Mouse (Mus musculus) left cerebral cortex, postnatal 14 days (tissue): ENCODE results near the gene Dars2. TPM values are rescaled to one million over a fixed set of nuclear protein-coding genes. Genes with fewer than 3 reads are reported as not detected.
"Not testable (repeated sequence)": the region's sequence is repeated elsewhere in the genome, so short reads cannot be mapped to it uniquely, and the experiment has no call there.

Experiments
- DNase-seq, 2 experiments: peaks; one replicate each; pipeline ENCODE4 v3.0.0; 2021 to 2022; ENCODE audit warnings: low spot score in 2 of 2, mixed read lengths in 1 of 2
- intact Hi-C: fragments of 180-260 bp; cut with DNase I; formaldehyde crosslinking; loops from one replicate; pipeline ENCODE4 v1.15.1; 2025
- total RNA-seq, 2 experiments: library from RNA; stranded (reverse); gene quantifications; 2 replicates each; pipeline ENCODE4 v1.2.3; 2021

Gene Dars2
- total RNA-seq, 2 experiments from 2014 or later: 22.4 to 24.0 TPM

DNA sequence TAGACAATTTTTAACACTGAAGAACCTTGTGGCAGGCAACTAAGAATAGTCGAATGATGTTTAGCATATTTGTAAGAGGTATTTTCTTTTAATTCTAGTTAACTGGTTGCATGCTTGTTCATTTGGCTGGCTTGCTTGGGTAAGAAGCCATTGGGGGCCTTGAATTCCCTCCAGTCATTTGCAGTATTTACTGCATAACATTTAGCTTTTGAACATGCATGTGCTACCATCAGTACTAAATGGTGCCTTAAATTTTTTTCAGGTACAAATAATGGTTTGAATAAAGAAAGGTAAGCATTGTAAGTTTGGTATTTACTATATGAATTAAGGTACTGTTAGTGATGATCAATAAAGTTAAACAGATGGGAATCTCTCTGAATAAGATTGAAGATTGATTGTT, 33.4 kb downstream of the Dars2 start:
- DNase-seq: no peak
- intact Hi-C loops: loop anchor here (5.0 to 10.0 kb wide), 2 partner anchors 35 to 292 kb away; partner anchors contain the start of genes Cenpl and Dars2

DNA sequence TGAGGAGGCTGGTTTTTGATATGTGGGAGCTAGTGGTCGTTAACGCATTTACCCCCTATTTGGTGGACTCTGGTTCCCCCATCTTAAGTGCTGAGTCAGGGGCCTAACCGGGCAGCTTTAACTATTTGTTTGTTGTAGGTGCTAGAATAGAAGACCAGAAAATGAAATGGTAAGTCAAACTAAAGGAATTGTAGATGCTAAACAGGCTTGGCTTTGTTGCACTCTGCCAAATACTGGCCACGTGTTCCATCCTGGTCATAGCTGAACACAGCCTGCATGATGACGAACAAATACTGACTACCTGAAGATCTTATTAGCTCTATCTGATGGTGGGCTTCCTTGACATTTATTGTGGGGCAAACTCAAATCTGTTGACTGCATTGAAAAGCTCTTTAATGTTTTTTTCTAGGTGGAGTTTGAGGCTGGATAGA, 34.0 kb downstream of the Dars2 start:
- DNase-seq: peak in 1 of 2 experiments; percentile 10
- intact Hi-C loops: loop anchor here (5.0 to 10.0 kb wide), 2 partner anchors 36 to 292 kb away; partner anchors contain the start of genes Cenpl and Dars2

- intact Hi-C loops: loop anchor here (5.0 to 10.0 kb wide), 2 partner anchors 36 to 291 kb away; partner anchors contain the start of genes Cenpl and Dars2
- DNase-seq: peak; percentile 19 to 21
Measured at GRCm38 (mm10) chr1:161035786-161036404, 34.6 kb downstream of the Dars2 start.

- intact Hi-C loops: loop anchor here (5.0 to 10.0 kb wide), 2 partner anchors 37 to 291 kb away; partner anchors contain the start of genes Cenpl and Dars2
- DNase-seq: peak; percentile 41 to 79
Measured at GRCm38 (mm10) chr1:161035281-161035785, 35.1 kb downstream of the Dars2 start.

GRCm38 (mm10) chr1:161034435-161035280, 35.8 kb downstream of the Dars2 start, which contains the start of gene Zbtb37:
Gene Zbtb37, minus strand, starts transcription at chr1:161034849.
- intact Hi-C loops: loop anchor here (5.0 to 10.0 kb wide), 2 partner anchors 38 to 290 kb away; partner anchors contain the start of genes Cenpl and Dars2
- DNase-seq: peak; percentile 98

DNA sequence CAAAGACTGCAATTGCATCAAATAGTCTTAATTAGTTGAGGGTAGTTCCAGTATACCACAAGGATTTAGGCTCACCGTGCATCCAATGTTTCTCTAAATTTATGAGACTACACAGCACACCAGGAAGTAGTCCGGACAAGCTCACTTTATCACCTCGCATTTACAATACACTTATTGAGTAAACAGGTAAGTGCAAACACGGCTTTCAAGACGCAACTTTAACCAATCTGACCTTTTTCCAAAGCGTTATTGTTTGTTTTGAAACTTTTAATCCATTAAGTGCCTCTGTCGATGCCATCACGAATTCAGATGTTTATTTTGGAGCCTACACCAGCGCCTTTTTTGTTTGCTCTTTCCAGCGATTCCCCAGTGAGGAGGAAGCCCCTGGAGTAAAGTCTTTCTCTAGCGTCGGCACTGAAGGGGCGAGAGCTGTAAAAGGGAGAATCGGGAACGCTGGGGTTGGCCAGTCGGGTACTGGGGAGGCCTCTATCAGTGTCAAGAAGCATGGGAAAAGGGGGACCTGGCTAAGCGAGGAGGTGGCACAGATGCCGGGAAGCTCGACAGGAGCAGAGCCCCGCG, 36.5 kb downstream of the Dars2 start:
- no peak for DNase-seq
- intact Hi-C loops: loop anchor here (10.0 kb wide), 1 partner anchor 289 kb away; no protein-coding TSS in a partner anchor

GRCm38 (mm10) chr1:161032345-161032744, 38.1 kb downstream of the Dars2 start:
- no peak for DNase-seq
- intact Hi-C loops: loop anchor here (10.0 kb wide), 1 partner anchor 288 kb away; no protein-coding TSS in a partner anchor

- intact Hi-C loops: loop anchor here (10.0 kb wide), 1 partner anchor 287 kb away; no protein-coding TSS in a partner anchor
- no peak for DNase-seq
Measured at GRCm38 (mm10) chr1:161031881-161032280, 38.6 kb downstream of the Dars2 start.

GRCm38 (mm10) chr1:161030058-161030457, 40.4 kb downstream of the Dars2 start:
- DNase-seq: no peak

DNA sequence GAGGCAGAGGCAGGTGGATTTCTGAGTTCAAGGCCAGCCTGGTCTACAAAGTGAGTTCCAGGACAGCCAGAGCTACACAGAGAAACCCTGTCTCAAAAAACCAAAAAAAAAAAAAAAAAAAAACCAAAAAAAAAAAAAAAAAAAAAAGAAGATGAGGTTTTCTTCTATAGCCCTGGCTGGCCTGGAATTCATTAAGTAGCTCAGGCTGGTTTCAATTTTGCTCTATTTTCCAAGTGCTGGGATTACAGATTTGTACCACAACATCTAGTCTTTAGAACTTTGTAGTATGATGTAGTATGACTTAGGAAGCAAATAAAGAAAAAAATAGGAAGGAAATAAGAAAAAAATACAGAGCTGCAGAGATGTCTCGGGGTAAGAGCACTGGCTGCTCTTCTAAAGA, 42.0 kb downstream of the Dars2 start:
- DNase-seq, intact Hi-C loops: not testable (repeated sequence)

More at GRCm38 (mm10) chr1:161030058-161030457, 40.4 kb downstream of the Dars2 start:
- intact Hi-C loops: loop anchor here (10.0 kb wide), 1 partner anchor 285 kb away; no protein-coding TSS in a partner anchor

DNA sequence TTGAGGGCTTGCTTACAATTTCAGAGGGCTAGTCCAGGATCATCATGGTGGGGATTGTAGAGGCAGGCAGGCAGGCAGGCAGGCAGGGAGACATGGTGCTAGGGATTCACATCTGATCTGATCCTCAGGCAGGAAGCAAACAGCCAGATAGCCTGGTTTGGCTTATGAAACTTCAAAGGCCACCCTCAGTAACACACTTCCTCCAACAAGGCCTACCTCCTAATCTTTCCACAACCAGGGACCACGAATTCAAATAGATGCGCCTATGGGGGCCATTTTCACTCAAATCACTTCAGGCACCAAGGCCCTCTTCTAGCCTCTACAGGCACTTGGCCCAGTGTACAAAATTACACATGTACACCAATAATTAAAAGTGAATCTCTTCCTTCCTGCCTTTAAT, 43.3 kb downstream of the Dars2 start:
- DNase-seq: no peak
- intact Hi-C loops: no loop called here

- intact Hi-C loops: no loop called here
Measured at GRCm38 (mm10) chr1:161025410-161026210, 44.8 kb downstream of the Dars2 start.

DNA sequence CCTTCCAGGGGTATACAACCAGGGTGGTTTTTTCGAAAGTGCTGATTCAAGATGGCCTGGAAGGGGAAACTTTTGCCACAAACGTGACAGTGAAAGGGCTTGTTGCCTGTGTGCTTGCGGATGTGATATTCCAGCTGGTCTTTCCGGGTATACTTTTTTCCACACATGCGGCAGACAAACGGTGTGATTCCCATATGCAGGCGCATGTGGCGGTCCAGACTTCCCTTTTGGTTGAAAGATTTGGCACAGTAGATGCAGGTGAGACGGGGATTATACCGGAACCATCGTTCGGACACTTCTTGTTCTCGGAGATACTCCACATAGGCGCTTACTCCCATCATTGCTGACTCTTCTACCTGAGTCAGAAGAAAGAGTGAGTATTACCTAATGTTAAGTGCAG, 50.4 kb downstream of the Dars2 start:
- DNase-seq: no peak
- intact Hi-C loops: no loop called here

More at GRCm38 (mm10) chr1:161025410-161026210, 44.8 kb downstream of the Dars2 start:
- no peak for DNase-seq

DNA sequence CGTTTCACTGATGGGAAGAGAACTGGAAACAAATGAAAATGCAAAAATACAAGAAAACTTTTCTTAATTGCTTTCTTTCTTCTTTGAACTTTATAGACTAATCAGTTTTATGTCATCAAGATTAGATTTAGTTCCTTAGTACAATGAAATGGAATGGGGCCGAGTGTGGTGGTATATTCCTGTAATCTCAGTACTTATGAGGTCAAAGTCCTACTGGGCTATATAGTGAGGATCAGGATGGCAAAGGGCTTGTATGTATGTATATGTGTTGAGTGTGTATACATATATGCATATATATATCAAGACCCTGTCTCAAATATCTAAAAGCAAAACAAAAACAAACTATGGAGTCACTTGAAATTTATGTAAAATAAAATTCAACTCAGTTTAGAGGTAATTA, 54.1 kb downstream of the Dars2 start:
- DNase-seq: no peak
- intact Hi-C loops: no loop called here

DNA sequence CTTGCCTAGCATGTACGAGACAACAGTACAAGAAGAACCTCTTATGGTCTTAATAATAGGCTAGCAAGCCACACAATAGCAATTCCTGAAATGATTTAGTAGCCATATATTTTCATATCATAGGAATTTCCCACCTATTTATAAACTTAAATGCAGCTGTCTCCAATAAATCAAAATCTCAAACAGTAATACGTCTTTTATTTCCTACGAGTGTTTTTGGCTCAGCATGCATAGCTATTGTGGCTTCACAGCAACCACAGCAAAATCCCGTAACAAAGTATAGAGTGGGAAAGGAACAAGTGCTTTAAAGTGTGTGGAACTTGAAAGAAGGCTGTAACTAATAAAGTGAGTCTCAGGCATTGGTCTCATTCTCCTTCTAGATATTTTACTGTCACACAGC, 60.0 kb downstream of the Dars2 start:
- intact Hi-C loops: no loop called here
- no peak for DNase-seq

DNA sequence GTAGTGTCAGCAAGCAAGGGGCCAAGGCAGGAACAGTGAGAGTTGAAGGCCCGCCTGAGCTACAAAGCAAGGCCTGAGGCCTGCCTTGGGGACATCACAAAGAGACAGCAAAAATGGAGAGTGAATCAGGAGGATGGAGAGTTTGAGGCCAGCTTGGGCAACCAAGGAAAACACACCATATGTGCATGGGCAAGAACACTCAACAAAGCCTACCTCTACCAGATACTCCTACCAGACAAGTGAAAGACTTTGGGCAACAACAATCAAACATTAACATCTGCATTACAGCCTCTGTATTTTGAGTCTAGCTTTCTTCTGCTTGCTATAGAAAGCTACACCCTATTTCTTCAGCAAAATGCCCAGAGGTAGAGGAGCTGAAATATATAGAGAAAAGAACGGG, 62.4 kb downstream of the Dars2 start:
- no peak for DNase-seq
- intact Hi-C loops: no loop called here

- no peak for DNase-seq
- intact Hi-C loops: no loop called here
Measured at GRCm38 (mm10) chr1:161006471-161006870, 64.0 kb downstream of the Dars2 start.

- intact Hi-C loops: no loop called here
Measured at GRCm38 (mm10) chr1:161005526-161005925, 64.9 kb downstream of the Dars2 start.

More at GRCm38 (mm10) chr1:161005526-161005925, 64.9 kb downstream of the Dars2 start:
- DNase-seq: no peak
